Mouse (Mus musculus) liver, adult (tissue): ENCODE data around the gene 1700020D05Rik.

Source experiments
- GATA4 ChIP-seq: IDR thresholded peaks from 2 replicates; pipeline ENCODE4 v1.6.1; 2014; ENCODE audit warnings: mild to moderate bottlenecking, low read length; ENCODE audit not compliant: insufficient replicate concordance

Gene 1700020D05Rik

GRCm38 (mm10) chr19:5468374-5468773 is 35.2 kb downstream of the 1700020D05Rik start, which contains the start of gene Ctsw:
TSS of gene Ctsw (minus strand) at chr19:5468507.
- no peak for TF ChIP-seq GATA4

- TF ChIP-seq GATA4, result no peak
These were observed 36.6 kb downstream of the 1700020D05Rik start for GRCm38 (mm10) chr19:5466916-5467500.

- TF ChIP-seq GATA4, result no peak
These were observed 38.5 kb downstream of the 1700020D05Rik start for GRCm38 (mm10) chr19:5465037-5465436.

DNA sequence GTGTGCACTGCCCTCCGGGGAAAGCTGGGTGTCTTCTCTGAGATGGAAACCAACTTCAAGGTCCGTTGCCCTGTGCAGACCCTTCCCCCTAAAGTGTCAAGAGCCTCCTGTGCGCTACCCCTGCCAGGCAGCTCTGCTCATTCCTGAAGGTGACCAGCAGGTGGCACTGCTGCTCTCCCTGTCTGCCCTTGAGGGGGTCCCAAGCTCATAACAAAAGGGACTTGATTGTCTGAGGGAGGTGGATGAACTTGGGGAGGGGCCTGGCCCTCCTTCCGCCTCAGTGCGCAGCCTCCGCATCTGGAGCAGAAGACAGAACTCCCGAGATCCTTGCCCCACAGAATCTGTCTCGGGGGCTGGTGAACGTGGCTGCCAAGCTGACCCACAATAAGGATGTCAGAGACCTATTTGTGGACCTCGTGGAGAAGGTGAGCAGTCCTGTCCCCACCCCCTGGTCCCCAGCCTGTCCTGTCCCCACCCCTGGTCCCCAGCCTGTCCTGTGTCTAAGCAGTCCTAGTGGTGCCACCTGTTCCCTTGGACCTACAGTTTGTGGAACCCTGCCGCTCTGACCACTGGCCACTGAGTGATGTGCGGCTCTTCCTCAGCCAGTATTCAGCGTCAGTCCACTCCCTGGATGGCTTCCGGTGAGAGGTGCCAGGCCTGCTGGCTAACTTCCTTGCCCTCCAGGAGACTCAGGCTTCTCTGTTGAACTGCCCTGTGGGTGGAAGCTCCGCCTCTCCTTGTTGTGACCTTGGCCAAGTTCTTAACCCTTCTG is 39.6 kb downstream of the 1700020D05Rik start:
- TF ChIP-seq GATA4, result no peak

- TF ChIP-seq GATA4, result no peak
These were observed 40.4 kb downstream of the 1700020D05Rik start for GRCm38 (mm10) chr19:5463212-5463611.

DNA sequence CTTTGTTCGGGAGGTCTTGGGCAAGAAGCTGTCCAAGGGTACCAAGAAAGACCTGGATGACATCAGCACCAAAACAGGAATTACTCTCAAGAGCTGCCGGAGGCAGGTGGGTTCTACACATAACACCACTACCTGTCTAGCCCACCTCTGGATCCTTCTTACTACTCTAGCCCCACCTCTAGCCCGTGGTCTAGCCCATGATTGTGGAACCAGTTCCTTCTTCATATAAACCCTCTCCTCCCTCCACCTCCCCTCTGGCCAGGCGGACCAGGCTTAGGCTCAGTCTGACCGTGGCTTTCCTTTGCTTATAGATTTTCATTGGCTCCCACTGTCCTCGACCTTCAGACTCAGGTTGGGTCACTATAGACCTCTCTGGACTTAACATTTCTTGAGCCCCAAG is 42.2 kb downstream of the 1700020D05Rik start:
- TF ChIP-seq GATA4, result no peak

DNA sequence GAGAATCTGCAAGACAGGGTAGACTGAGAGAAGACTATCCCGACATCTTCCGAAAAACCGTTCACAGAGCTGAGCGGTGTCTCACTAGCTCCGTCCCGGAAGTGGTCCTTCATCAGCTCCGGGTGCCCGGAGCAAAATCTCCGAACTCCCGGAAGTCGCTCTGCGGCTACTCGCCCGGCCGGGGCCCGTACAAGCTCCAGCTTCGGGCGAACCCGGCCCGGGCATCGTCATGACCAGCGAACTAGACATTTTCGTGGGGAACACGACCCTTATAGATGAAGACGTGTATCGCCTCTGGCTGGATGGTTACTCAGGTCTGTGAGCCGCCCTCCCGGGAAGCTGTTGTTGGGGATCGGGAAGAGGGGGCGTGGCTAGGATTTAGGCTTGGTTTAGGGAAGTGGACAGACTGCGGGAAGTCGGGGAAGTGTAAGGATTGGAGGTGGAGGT is 43.1 kb downstream of the 1700020D05Rik start, which contains the start of gene Fibp:
TSS of gene Fibp (plus strand) at position 151 of the 447 bp plus-strand sequence.
- peak; percentile 34; the same call in 1 of the 2 replicates for TF ChIP-seq GATA4

DNA sequence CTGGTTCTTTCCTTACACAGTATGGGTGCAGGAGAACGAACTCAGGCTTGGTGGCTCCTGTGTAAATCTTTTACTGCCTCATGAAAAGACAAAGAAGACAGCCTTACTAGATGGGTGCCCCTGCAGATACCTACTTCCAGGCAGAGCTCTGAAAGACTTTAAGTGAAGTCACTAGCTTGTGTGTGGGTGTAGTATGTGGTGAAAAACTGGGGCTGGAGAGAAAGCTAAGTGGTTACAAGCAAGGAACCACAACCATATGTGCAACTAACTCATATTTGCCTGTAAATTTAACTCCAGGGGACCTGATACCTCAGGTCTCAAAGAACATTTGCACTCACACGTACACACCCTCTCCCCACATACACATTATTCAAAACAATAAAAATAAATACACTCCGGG is 43.7 kb downstream of the 1700020D05Rik start:
- TF ChIP-seq GATA4, result no peak

DNA sequence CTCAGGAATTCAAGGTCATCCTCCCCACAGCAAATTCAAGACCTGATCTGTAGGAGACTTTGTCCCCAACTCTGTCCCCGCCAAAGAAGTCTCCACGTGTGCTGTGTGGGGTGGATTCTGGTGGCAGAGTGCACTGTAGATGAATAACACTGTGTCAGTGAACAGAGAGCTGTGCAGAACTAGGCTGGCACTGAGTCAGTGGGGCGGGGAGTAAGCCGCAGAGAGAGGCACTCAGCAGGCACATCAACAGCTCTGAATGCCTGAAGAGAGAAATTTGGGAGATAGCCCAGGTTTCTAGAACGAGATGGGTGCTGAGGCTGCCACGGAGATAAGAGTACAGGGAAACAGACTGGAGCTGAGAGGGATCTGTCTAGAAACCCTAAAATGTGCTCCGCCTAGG is 44.6 kb downstream of the 1700020D05Rik start:
- no peak for TF ChIP-seq GATA4

GRCm38 (mm10) chr19:5457746-5458442 is 45.7 kb downstream of the 1700020D05Rik start, which contains the start of gene Ccdc85b:
TSS of gene Ccdc85b (minus strand) at chr19:5457894.
- no peak; the same call in 1 of the 2 replicates for TF ChIP-seq GATA4

DNA sequence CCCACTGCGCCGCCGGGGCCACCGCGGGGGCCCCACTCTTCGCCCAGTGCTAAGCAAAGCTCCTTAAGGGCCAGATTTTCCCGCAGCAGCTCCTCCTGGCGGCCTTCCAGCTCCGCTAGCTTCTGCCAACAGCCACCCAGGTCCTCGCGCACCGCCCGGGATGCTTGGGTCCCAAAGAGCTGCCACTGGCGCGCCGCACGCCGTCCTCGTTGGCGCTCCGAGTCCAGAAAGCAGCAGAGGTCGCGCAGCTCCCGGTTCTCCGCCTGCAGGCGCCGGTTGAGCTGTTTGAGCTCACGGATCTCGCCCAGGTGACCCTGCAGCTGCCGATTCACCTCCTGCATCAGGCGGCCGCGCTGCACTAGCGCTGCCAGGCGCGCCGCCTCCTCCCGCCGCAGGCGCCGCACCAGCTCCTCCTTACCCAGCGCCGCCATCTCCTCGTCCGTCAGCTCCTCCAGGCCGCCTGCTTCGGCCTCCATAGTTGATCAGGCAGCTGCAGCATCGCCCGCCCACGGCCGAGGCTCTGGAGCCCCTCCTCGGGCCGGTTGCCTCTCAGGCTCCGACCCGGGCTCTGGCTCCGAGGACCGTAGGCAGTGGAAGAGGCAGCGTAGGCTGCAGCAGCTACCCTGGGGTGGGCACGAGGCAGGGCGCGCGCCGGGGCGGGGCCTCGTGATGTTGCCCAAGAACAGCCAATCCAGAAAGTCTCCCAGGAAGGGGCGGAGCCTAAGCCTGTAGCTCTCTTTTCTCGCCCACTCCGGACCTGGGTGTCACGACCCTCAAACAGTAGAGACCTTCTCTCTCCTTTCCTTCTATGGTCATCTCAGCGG is 46.5 kb downstream of the 1700020D05Rik start:
- no peak for TF ChIP-seq GATA4

GRCm38 (mm10) chr19:5456241-5456921 is 47.2 kb downstream of the 1700020D05Rik start:
- no peak for TF ChIP-seq GATA4

DNA sequence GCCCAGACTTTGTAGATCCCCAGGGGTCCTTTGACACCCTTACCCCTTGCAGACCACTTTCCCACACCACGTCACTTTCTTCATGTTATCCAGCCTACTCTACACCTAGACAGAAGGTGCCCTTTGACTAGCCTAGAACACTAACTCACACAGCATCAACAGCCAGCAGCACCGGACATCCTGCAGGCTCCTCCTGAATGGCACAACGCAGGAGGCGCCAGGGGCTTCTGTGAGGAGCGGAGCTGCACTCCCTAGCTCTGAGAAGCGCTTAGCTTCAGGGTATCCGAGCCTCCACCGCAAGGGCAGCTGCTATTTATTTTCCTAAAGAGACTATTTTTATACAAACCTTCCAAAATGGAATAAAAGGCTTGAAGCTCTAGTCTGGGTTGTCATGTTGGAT is 48.0 kb downstream of the 1700020D05Rik start:
- TF ChIP-seq GATA4, result no peak

DNA sequence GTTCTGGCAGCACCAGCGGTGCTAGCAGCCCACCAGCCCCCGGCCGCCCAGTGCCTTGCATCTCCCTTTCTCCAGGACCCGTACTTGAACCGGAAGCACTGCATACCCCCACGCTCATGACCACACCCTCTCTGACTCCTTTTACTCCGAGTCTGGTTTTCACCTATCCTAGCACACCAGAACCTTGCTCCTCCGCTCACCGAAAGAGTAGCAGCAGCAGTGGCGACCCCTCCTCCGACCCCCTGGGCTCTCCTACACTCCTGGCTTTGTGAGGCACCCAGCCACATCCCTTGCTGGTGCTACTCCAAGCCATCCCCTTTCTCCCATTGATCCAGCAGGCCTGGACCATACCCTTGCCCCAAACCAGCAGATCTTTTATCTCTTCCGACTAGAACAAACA is 48.5 kb downstream of the 1700020D05Rik start:
- TF ChIP-seq GATA4, result no peak
